Mouse (Mus musculus) granulocyte monocyte progenitor cell, adult 5-6 weeks (primary cell): ENCODE results near the gene Gal3st2b. TPM values are rescaled to one million over a fixed set of nuclear protein-coding genes. Genes with fewer than 3 reads are reported as not detected.
"Not testable (repeated sequence)": the region's sequence is repeated elsewhere in the genome, so short reads cannot be mapped to it uniquely, and the experiment has no call there.

Source experiments
- ATAC-seq: replicated peaks from 2 replicates; pipeline ENCODE4 v1.8.0; 2016; ENCODE audit warnings: mild to moderate bottlenecking, moderate TSS enrichment, inconsistent platforms; ENCODE audit not compliant: poor library complexity, severe bottlenecking
- total RNA-seq, 2 experiments: library from RNA; stranded (forward) in 1 of 2; stranded (reverse) in 1 of 2; fragments of 200-712, 200-1000 nt in 1 of 2; fragments of >200 nt in 1 of 2; fragmentation: Nextera tagmentation in 1 of 2; gene quantifications; 2 replicates each; pipeline ENCODE4 v1.2.3; 2014 to 2017

The Gal3st2b gene
- total RNA-seq, 2 experiments from 2014 or later = not detected

GRCm38 (mm10) chr1:93975764-93976163 lies 57.7 kb downstream of the Gal3st2b start:
- ATAC-seq = peak; percentile 87

GRCm38 (mm10) chr1:93978287-93978686 lies 60.2 kb downstream of the Gal3st2b start:
- ATAC-seq = peak; percentile 71

GRCm38 (mm10) chr1:93980932-93981331 lies 62.8 kb downstream of the Gal3st2b start:
- peak; percentile 74 for ATAC-seq

GRCm38 (mm10) chr1:93986167-93986566 lies 68.1 kb downstream of the Gal3st2b start:
- no peak for ATAC-seq

GRCm38 (mm10) chr1:93988786-93989185 lies 70.7 kb downstream of the Gal3st2b start:
- ATAC-seq = no peak

- not testable (repeated sequence) for ATAC-seq
Observed at GRCm38 (mm10) chr1:93990209-93990608, 72.1 kb downstream of the Gal3st2b start, which contains the start of gene Gal3st2c. Gene Gal3st2c (plus strand): TSS chr1:93990509.

GRCm38 (mm10) chr1:93991068-93991467 lies 73.0 kb downstream of the Gal3st2b start:
- peak; percentile 76 for ATAC-seq

GRCm38 (mm10) chr1:93991491-93991890 lies 73.4 kb downstream of the Gal3st2b start:
- ATAC-seq = 0 out of 2 replicates have a peak, but pooled peaks have one; percentile 6

Other genes with a start within 250 kb of the Gal3st2b start
- gene Bok, start 232.7 kb upstream of the Gal3st2b start, total RNA-seq (2014; fragmentation: Nextera tagmentation) = 0.43 and 0.60 TPM in 2 replicates
- gene Bok, start 232.7 kb upstream of the Gal3st2b start, total RNA-seq (2017) = 0.26 and 0.43 TPM in 2 replicates
- gene Atg4b, start 166.8 kb upstream of the Gal3st2b start, total RNA-seq (2014; fragmentation: Nextera tagmentation) = 29.7 and 61.9 TPM in 2 replicates
- gene Atg4b, start 166.8 kb upstream of the Gal3st2b start, total RNA-seq (2017) = 46.8 and 87.7 TPM in 2 replicates
- 30.8 and 57.7 TPM in 2 replicates for gene Thap4, start 163.4 kb upstream of the Gal3st2b start, total RNA-seq (2014; fragmentation: Nextera tagmentation)
- 16.7 and 25.0 TPM in 2 replicates for gene Thap4, start 163.4 kb upstream of the Gal3st2b start, total RNA-seq (2017)
- gene Dtymk, start 116.4 kb upstream of the Gal3st2b start, total RNA-seq (2014; fragmentation: Nextera tagmentation) = 238 and 289 TPM in 2 replicates
- 216 and 239 TPM in 2 replicates for gene Dtymk, start 116.4 kb upstream of the Gal3st2b start, total RNA-seq (2017)
- 9.5 and 19.4 TPM in 2 replicates for gene Ing5, start 114.3 kb upstream of the Gal3st2b start, total RNA-seq (2014; fragmentation: Nextera tagmentation)
- 27.1 and 42.3 TPM in 2 replicates for gene Ing5, start 114.3 kb upstream of the Gal3st2b start, total RNA-seq (2017)
- 19.3 and 25.7 TPM in 2 replicates for gene D2hgdh, start 93.4 kb upstream of the Gal3st2b start, total RNA-seq (2014; fragmentation: Nextera tagmentation)
- gene D2hgdh, start 93.4 kb upstream of the Gal3st2b start, total RNA-seq (2017) = 13.8 and 19.9 TPM in 2 replicates
- gene Gal3st2, start 57.0 kb upstream of the Gal3st2b start, total RNA-seq (2014; fragmentation: Nextera tagmentation) = not detected in 2 replicates
- not detected in 2 replicates for gene Gal3st2, start 57.0 kb upstream of the Gal3st2b start, total RNA-seq (2017)
- not detected in 2 replicates for gene Gal3st2c, start 72.2 kb downstream of the Gal3st2b start, total RNA-seq (2014; fragmentation: Nextera tagmentation)
- not detected in 2 replicates for gene Gal3st2c, start 72.2 kb downstream of the Gal3st2b start, total RNA-seq (2017)
- not detected in 2 replicates for gene Neu4, start 102.1 kb downstream of the Gal3st2b start, total RNA-seq (2014; fragmentation: Nextera tagmentation)
- not detected in 2 replicates for gene Neu4, start 102.1 kb downstream of the Gal3st2b start, total RNA-seq (2017)
- gene Pdcd1, start 134.2 kb downstream of the Gal3st2b start, total RNA-seq (2014; fragmentation: Nextera tagmentation) = not detected in 2 replicates
- gene Pdcd1, start 134.2 kb downstream of the Gal3st2b start, total RNA-seq (2017) = not detected in 2 replicates